Mouse (Mus musculus) Muller cell, postnatal 12 days (primary cell): Measurements from ENCODE around the gene B4galnt1.

Source experiments
- DNase-seq: peaks from one replicate; pipeline ENCODE4 v3.0.0-alpha.2; 2015; ENCODE audit errors: inconsistent ontology term

Gene B4galnt1

DNA sequence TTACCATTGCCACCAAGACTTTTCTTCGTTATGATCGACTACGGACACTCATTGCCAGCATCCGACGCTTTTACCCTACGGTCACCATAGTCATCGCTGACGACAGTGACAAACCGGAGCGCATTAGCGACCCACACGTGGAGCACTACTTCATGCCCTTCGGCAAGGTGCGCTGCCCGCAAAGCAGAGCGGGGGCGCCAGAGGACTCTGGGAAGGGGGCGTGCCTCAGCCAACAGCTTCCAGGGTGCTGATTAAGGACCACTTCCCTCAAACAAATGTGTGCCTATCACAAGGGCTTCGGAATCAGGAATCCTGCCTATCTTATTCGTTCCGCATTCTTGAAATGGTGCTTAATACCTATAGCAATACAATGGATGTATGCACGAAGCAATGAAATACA, 5.0 kb downstream of the B4galnt1 start:
- DNase-seq: no peak

- peak; percentile 83 for DNase-seq
These were observed 5.8 kb downstream of the B4galnt1 start for GRCm38 (mm10) chr10:127170837-127171272.

DNA sequence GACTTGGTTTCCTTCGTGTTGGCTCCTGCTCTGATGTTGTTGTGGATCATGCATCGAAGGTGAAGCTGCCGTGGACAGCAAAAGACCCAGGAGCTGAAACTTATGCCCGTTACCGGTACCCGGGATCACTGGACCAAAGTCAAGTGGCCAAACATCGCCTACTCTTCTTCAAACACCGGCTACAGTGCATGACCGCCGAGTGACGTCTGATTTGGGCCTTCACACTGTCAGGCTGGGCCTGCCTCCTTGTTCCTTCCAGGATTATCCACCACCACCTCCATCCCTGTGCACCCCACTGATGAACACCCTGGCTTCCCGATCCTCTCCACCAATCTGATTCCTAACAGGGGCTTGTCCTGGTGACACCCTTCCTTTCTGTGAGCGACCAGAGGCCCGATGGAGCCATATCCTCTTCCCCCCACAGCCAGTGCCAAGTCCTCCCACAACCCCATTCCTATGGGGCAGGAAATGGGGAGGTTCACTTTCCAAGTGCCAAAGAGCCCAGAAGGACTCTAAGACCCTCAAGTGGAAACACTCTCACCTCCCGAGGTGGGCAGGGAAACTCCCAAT, 6.7 kb downstream of the B4galnt1 start:
- no peak for DNase-seq

GRCm38 (mm10) chr10:127173148-127174065, 8.4 kb downstream of the B4galnt1 start:
- DNase-seq: no peak

- DNase-seq: no peak
These were observed 9.1 kb downstream of the B4galnt1 start for GRCm38 (mm10) chr10:127174170-127174569.

DNA sequence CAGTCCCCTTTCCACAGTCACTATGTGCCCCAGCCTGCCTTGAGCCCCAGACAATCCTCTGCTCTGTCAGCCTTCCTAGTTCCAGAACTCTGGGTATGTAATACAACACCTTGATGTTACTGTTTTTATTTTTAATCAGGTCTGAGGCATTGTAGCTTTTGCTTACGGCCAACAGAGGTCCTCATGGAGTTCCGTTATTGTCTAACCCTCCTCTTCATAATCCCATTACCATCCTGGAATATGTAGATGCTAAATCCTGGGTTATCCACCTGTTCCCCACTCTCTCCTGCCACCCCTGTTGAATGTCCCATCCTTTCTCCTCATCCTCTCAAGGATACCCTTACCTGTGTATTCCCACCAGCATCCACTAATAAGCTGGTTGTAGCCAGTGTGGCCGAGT, 11.2 kb downstream of the B4galnt1 start:
- no peak for DNase-seq

DNA sequence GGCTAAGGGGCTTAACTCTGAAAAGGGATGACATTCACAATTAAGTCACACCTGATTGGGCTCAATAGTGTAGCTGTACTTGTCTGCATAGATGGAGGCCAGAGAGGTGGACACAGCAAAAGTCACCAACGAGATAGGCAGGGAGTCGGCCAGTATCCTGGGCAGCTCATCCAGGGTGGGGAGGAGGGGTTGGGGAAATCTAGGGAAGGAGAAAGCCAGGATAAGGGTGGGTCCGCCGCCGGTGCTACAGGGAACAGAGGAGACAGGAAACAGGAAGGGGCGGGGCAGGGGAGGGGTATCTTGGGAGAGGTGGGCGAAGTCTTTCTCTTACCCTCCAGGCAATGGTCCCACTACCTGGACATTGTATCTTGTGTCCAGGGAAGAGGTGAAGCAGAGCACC, 11.7 kb downstream of the B4galnt1 start:
- DNase-seq: no peak

DNA sequence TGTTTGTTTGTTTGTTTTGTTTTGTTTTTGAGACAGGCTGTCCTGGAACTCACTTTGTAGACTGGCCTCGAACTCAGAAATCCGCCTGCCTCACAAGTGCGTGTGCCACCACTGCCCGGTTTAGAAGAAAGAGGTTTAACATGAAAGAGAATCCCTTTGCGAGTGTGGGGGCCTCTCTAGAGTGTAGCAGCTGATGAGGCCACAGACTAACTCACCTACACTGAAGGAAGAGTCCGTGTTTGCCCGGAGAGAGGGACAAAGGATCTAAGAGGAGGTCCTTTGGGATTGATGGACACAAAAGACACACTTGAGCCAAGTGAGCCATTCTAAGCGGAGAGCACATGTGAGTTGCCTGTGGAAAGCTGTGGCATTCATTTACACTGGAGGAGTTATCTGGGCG, 12.2 kb downstream of the B4galnt1 start:
- no peak for DNase-seq

- peak; percentile 87 for DNase-seq
These were observed 12.7 kb downstream of the B4galnt1 start for GRCm38 (mm10) chr10:127177719-127178118.

DNA sequence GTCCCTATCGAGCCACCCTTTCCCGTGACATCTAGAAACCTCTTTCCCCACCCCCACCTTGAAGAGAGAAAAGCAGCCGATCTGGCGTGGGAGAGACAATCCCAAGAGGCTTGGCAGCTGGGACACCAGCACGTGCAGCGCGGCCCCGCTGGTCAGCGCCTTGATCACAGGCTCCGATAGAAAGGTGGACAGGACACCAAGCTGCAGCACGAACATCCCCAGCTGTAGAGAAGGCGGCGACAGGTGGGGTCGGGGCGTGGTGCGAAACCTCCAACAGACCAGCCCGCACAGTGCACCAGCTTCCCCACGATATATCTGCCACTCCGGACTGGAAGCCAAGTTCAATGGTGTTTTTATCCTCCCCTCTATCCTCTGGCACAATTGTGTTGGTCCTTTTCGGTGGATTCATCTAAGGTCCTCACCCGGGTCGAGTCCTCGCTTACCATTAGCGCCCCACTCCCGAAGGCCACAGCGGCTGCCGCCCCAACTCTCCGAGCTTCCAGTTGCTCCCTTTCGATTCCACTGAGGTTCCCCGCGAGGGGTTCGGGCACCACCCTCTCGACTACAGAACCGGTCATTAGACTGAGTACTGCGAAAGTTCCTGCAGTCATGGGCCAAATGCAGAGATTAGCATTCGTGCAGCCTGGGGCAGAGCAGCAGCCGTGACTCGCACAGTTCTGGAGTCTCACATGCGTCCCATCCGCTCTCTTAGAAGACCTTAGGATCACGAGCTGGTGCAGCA, 13.4 kb downstream of the B4galnt1 start:
- DNase-seq: no peak

GRCm38 (mm10) chr10:127179871-127180694, 15.1 kb downstream of the B4galnt1 start, which contains the start of gene Slc26a10:
TSS of gene Slc26a10 (minus strand) at chr10:127180645.
- peak; percentile 52 for DNase-seq

- no peak for DNase-seq
These were observed 15.6 kb downstream of the B4galnt1 start for GRCm38 (mm10) chr10:127180695-127181047.

DNA sequence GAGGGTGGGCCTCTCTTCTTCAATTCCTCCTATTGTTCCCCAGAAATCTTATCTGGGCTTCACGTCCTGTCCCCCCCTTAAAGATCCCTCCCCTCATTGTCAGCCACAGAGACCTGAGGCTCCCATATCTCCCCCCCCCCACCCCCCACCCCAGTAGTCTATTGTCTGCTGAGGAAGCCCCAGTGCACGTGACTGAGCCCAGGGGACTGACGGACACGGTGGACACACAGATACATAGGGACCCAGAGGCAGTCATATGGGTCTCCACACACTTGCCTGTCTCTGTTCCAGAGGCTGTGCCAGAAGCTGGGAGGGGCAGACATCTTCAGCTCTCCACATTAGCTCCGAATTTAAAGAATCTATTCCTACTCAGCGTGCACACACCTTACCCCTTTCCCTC, 16.5 kb downstream of the B4galnt1 start:
- no peak for DNase-seq

GRCm38 (mm10) chr10:127182624-127183023, 17.6 kb downstream of the B4galnt1 start:
- no peak for DNase-seq

GRCm38 (mm10) chr10:127183759-127184158, 18.7 kb downstream of the B4galnt1 start:
- DNase-seq: no peak

DNA sequence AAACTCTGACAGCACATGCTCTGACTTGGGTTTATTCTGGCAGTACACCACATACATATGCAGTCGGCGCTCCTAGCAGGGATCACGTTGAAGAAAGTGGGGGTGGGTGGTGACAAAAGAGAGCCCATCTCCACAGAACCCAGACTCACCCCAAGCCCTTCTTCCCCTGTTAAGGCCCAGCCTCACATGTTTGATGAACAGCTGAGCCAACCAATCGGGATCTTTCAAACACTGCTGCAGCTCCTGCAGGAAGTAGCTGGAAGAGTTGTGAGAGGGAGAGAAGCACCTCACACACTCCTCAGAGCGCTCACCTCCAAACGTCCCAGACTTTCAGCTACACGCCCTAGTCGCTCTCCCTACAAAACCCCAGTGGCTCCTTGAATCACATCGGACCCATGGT, 20.1 kb downstream of the B4galnt1 start:
- DNase-seq: no peak

DNA sequence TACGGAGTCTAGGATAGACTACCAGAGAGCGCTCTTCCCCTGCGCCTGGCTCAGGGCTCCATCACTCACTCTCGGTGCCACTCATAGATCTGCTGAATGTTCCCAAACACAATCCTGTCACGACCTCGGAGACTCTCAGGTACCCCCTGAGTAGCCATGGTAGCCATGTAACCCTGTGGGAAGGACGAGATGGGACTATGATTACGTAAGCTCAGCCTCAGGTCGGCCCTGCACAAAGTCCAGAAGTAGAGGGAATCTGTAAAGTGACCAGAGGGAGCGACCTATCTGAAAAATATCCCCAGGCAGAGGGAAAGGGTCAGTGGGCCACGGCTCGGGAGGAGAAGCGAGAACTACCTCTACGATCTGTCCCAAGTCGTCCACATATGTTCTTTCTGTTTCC, 20.5 kb downstream of the B4galnt1 start:
- no peak for DNase-seq

GRCm38 (mm10) chr10:127186451-127186850, 21.4 kb downstream of the B4galnt1 start:
- no peak for DNase-seq

- DNase-seq: no peak
These were observed 22.5 kb downstream of the B4galnt1 start for GRCm38 (mm10) chr10:127187371-127188078.

- DNase-seq: no peak
These were observed 23.0 kb downstream of the B4galnt1 start for GRCm38 (mm10) chr10:127188079-127188453.
